Mouse (Mus musculus): ENCODE measurements at regions not wholly inside any gene's neighbourhood (a gene's known extent, or its start where the extent isn't known, plus 50 kb on each side); places are given as distances from the start of the nearest gene placed in this dataset.

DNA sequence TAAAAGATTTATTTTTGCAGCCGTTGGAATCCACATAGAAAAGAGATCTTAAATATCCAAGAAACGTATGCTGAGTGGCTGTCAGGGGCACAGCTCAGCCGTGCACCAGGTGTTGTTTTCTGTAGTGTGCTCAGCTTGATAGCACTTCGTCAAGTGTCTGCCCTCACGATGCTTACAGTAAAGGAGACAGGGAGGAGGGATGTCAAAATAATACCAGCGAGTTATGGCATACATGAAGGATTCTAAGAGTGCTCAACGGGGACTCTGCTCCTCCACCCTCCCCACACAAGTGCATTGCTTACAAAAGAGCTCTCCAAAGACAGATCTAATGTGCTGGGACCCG is 67.5 kb upstream of the Dph5 start:
- TF ChIP-seq POLR2A (IDR thresholded peaks at IDR 0.05; ENCODE audit: borderline replicate concordance, extremely low read depth, low read depth, low read length) = no peak
- TF ChIP-seq CTCF (IDR thresholded peaks at IDR 0.05; ENCODE audit: insufficient read depth, low read length) = no peak
